Mouse (Mus musculus) heart, embryonic 15.5 days (tissue): ENCODE measurements at regions not wholly inside any gene's neighbourhood (a gene's known extent, or its start where the extent isn't known, plus 50 kb on each side); places are given as distances from the start of the nearest gene placed in this dataset.

ENCODE experiments used
- ATAC-seq: fragments of 200-750 bp; cut with Nextera tagmentation; replicated peaks from 2 replicates; pipeline ENCODE4 v1.8.0; 2017; ENCODE audit warnings: low read depth, moderate TSS enrichment; ENCODE audit not compliant: insufficient number of reproducible peaks, insufficient read depth, low FRiP score
- H3K27ac ChIP-seq: fragments of 300-500 bp; sonication (generic); 2 replicates; pipeline ENCODE4 v1.5.1; 2015; ENCODE audit warnings: mild to moderate bottlenecking, inconsistent platforms
- H3K27me3 ChIP-seq: fragments of 300-500 bp; sonication (generic); 2 replicates; pipeline ENCODE4 v1.6.1; 2015; ENCODE audit warnings: inconsistent platforms
- H3K36me3 ChIP-seq: fragments of 300-500 bp; sonication (generic); 2 replicates; pipeline ENCODE4 v1.6.1; 2015; ENCODE audit warnings: mild to moderate bottlenecking, inconsistent platforms
- H3K4me1 ChIP-seq: fragments of 300-500 bp; sonication (generic); replicated peaks from 2 replicates; pipeline ENCODE4 v1.6.1; 2015; ENCODE audit warnings: inconsistent platforms
- H3K4me2 ChIP-seq: fragments of 300-500 bp; sonication (generic); 2 replicates; pipeline ENCODE4 v1.6.1; 2015; ENCODE audit warnings: inconsistent platforms, mild to moderate bottlenecking, moderate library complexity
- H3K4me3 ChIP-seq: fragments of 300-500 bp; sonication (generic); 2 replicates; pipeline ENCODE4 v1.5.1; 2015; ENCODE audit warnings: mild to moderate bottlenecking, inconsistent platforms
- H3K9ac ChIP-seq: fragments of 300-500 bp; sonication (generic); 2 replicates; pipeline ENCODE4 v1.6.1; 2015; ENCODE audit warnings: mild to moderate bottlenecking, inconsistent platforms
- H3K9me3 ChIP-seq: fragments of 300-500 bp; sonication (generic); replicated peaks from 2 replicates; pipeline ENCODE4 v1.6.1; 2016; ENCODE audit warnings: inconsistent platforms
- WGBS: fragments of 180-500 bp; shearing (Covaris S2); methylation state at CpG from one replicate; pipeline ENCODE4 v1.1.7; 2015; ENCODE audit warnings: mixed read lengths; 5-methylcytosine and 5-hydroxymethylcytosine counted together

DNA sequence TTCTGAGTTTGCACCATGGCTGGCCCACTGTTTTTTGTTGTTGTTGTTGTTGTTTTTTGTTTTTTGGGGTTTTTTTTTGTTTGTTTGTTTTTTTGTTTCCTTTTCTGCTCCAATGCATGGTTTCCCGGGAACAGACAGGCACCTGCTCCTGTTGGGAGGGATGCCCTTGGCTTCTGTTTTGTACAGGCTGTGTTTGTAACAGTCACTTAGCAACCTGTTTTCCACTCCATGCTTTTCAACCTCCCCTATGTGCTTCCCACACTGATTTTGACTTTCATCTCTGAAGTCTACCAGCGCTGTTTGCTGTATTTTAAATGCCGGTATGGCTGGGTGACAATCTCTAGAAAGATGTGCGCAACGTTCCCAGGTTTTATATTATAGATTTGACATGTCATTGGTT lies 402.6 kb downstream of the Tmem161b start:
- H3K4me1 ChIP-seq, result no peaks in the 10 kb centered on the region
- H3K27me3 ChIP-seq, result no peaks in the 10 kb centered on the region
- no peak overlapping the region for H3K27ac ChIP-seq
- 88% methylated on average over 5 of the region's 5 CpGs for WGBS
- no peak for ATAC-seq
- H3K4me2 ChIP-seq, result no peak overlapping the region
- H3K9me3 ChIP-seq, result no peaks in the 10 kb centered on the region
- no peak overlapping the region for H3K4me3 ChIP-seq
- no peaks in the 10 kb centered on the region for H3K36me3 ChIP-seq
- no peak overlapping the region for H3K9ac ChIP-seq

DNA sequence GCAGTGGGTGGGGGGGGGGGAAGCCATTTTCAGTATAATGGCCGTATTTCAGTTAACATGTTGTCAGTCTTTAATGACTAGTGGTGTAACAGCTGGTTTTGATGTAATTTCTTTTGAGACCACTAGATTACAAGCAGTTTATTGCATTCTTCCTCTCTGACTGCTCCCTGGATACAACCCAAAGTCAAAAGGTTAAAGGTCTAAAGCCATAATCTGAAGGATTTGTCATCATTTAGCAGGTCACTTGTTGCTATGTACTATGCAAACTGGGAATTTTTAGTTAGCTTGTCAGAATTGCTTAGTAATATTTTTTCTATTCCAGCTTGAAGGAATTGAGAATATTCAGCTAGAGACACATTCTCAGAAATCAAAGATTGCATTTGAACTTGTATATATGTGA lies 403.4 kb downstream of the Tmem161b start:
- no peak overlapping the region for H3K4me3 ChIP-seq
- H3K9me3 ChIP-seq, result no peaks in the 10 kb centered on the region
- H3K4me1 ChIP-seq, result no peaks in the 10 kb centered on the region
- WGBS, result 50% methylated on average over 1 of the region's 1 CpGs
- H3K27ac ChIP-seq, result no peak overlapping the region
- H3K4me2 ChIP-seq, result no peak overlapping the region
- ATAC-seq, result no peak
- H3K27me3 ChIP-seq, result no peaks in the 10 kb centered on the region
- H3K9ac ChIP-seq, result no peak overlapping the region
- no peaks in the 10 kb centered on the region for H3K36me3 ChIP-seq

DNA sequence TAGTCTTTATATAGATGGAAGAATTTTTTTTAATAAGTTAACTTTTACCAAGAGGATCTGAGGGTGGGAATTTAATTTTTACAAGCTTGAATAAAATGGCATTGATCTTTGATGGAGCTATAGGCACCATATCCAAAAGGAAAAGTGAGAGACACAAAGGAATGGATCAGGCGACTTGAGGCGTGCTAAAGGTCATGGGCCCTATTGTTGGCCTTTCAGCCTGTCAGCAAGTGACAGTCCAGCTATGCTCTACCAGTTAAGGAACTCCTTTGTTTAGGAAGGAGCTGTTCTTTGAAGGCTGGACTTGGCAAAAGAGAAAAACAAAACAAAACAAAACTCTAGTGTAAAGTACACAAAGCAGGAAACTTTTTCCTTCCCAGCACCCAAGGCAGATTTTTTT lies 403.8 kb downstream of the Tmem161b start:
- H3K27ac ChIP-seq, result no peak overlapping the region
- ATAC-seq, result no peak
- H3K4me2 ChIP-seq, result no peak overlapping the region
- H3K9me3 ChIP-seq, result no peaks in the 10 kb centered on the region
- H3K4me1 ChIP-seq, result no peaks in the 10 kb centered on the region
- no peak overlapping the region for H3K9ac ChIP-seq
- H3K27me3 ChIP-seq, result no peaks in the 10 kb centered on the region
- 56% methylated on average over 2 of the region's 2 CpGs for WGBS
- no peak overlapping the region for H3K4me3 ChIP-seq
- H3K36me3 ChIP-seq, result no peaks in the 10 kb centered on the region

DNA sequence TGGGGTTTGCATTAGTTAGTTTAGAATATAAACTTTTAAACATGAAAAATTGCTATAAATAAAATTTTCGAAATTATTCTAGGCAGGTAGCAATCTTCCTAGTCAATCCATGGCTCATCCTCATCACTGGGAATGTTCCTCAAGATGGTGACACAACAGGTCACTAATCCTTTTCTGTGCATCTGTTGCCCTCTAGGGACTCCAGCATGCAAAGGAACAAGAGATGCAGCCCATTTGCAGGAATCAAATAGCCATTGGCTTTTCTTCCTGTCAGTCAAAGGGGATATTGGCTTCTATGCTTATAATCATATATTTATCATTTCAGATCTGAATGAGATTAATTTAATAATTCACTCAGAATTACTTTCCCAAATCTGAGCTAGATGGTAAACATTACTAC lies 404.3 kb downstream of the Tmem161b start:
- ATAC-seq, result no peak
- H3K27ac ChIP-seq, result no peak overlapping the region
- no peak overlapping the region for H3K9ac ChIP-seq
- no peak overlapping the region for H3K4me2 ChIP-seq
- 32% methylated on average over 1 of the region's 1 CpGs for WGBS
- H3K27me3 ChIP-seq, result no peaks in the 10 kb centered on the region
- H3K9me3 ChIP-seq, result no peaks in the 10 kb centered on the region
- H3K4me1 ChIP-seq, result no peaks in the 10 kb centered on the region
- no peaks in the 10 kb centered on the region for H3K36me3 ChIP-seq
- H3K4me3 ChIP-seq, result no peak overlapping the region

DNA sequence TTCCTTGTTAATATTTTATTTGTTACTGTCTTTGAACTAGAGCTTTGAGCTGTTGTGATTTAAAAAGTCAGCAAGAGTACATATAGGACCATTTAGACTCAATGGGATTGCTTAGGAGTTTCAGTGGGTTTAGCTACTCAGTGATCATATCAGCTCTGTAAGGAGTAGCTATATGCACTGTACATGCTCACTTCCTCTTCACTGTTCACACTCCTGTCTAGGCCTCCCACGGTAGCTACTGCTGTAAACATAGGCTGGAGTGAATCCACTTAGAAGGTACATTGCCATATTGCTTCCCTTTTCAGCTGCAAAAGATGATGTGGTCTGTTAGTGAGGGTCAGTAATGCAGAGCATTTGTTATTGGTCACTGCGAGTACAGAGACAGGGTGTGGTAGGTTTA lies 408.6 kb downstream of the Tmem161b start:
- H3K4me2 ChIP-seq, result no peak overlapping the region
- H3K9ac ChIP-seq, result no peak overlapping the region
- no peak for ATAC-seq
- H3K27ac ChIP-seq, result no peak overlapping the region
- no peaks in the 10 kb centered on the region for H3K36me3 ChIP-seq
- H3K9me3 ChIP-seq, result no peaks in the 10 kb centered on the region
- 61% methylated on average over 2 of the region's 2 CpGs for whole genome bisulfite sequencing
- H3K4me3 ChIP-seq, result no peak overlapping the region
- no peaks in the 10 kb centered on the region for H3K27me3 ChIP-seq
- no peaks in the 10 kb centered on the region for H3K4me1 ChIP-seq

DNA sequence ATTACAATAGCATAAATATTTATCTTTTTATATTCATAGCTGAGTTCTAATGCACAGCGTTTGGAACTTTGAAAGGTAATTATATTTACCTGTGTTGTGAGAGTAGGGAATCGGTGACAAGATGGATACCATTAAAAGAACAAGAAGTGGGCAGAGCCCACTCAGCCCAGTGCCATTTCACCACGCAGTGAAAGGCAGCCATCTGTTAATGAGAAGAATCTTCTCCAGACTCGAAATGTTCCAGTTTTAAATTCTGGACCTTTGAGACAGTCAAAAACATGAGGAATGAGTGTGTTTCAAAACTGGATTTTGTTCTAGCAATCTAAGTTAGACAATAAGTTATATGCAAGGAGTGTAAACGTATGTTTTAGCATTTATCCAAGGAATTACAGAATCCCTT lies 410.4 kb downstream of the Tmem161b start:
- no peaks in the 10 kb centered on the region for H3K4me1 ChIP-seq
- no peak overlapping the region for H3K9ac ChIP-seq
- no peaks in the 10 kb centered on the region for H3K27me3 ChIP-seq
- H3K4me3 ChIP-seq, result no peak overlapping the region
- whole genome bisulfite sequencing, result 78% methylated on average over 5 of the region's 5 CpGs
- no peak for ATAC-seq
- H3K9me3 ChIP-seq, result no peaks in the 10 kb centered on the region
- no peak overlapping the region for H3K4me2 ChIP-seq
- no peak overlapping the region for H3K27ac ChIP-seq
- H3K36me3 ChIP-seq, result no peaks in the 10 kb centered on the region

DNA sequence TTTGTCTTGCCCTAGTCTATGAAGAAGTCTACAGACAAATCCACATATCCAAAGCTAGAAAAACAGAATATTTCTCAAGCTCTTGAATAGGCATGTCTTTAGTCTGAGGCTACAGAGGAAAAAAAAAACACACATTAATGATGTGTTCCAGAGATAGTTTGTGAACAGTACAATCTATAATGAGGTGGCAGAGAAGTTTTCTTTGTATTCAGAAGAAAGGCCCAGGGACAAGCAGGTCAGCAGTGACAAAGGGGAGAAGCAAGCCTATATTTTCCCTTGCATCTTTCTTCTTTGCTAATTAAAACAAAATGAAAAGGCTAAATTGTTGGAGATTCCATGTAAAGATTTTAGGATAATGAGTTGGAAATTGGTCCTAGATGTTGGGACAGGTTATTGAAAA lies 414.7 kb downstream of the Tmem161b start:
- H3K9ac ChIP-seq, result no peak overlapping the region
- H3K27me3 ChIP-seq, result no peaks in the 10 kb centered on the region
- H3K9me3 ChIP-seq, result no peaks in the 10 kb centered on the region
- H3K4me1 ChIP-seq, result no peaks in the 10 kb centered on the region
- no peak for ATAC-seq
- no peak overlapping the region for H3K27ac ChIP-seq
- H3K4me2 ChIP-seq, result no peak overlapping the region
- H3K36me3 ChIP-seq, result no peaks in the 10 kb centered on the region
- H3K4me3 ChIP-seq, result no peak overlapping the region

DNA sequence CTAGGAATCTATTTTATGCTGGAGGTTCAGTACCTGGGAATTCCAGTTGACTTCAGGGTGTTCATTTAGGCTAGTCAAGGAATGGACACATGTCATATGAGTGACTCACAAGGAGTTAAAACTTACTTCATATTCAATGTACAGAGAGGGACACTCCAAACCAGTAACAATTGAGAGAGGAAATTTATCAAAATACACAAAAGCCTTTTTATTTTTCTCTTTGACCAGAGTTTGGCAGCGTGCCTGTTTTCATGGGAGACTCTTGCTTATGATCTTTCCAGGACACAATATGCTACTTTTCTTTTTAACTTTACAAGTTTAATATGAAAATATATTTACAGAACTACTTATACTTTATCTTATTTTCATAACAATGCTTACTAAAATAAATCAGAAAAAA lies 415.5 kb downstream of the Tmem161b start:
- Histone ChIP-seq H3K36me3 (no peaks in the 10 kb centered on the region), H3K9ac (no peak overlapping the region), H3K9me3 (no peaks in the 10 kb centered on the region), H3K4me3 (no peak overlapping the region), H3K4me2 (no peak overlapping the region), H3K27ac (no peak overlapping the region), H3K27me3 (no peaks in the 10 kb centered on the region), H3K4me1 (no peaks in the 10 kb centered on the region)
- no peak for ATAC-seq
- WGBS, result 86% methylated on average over 1 of the region's 1 CpGs

DNA sequence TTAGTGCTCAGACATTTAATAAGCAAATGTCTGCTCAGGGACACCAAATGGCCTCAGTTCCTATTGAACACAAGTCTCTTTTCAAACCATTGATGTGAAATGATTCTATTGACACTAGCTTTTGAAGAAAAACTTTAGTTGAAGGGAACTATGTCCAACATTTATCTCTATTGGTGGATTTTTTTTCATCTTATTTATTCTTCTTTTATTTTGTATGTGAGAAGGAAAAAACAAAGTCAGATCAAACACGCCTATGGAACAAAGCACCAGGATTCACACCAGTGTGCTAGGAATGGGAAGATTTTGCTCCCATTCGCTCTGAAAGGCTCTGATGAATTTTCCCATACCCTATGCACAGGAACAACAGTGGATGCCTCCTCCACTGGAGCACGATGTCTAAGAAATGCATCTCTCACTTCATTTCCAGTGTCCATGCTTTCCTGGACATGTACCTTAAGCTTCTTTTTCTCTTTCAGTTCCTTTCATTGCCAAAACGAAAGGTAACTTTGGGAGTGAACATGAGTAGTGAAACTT lies 416.4 kb downstream of the Tmem161b start:
- Histone ChIP-seq H3K4me3 (no peak overlapping the region), H3K27ac (no peak overlapping the region), H3K36me3 (no peaks in the 10 kb centered on the region), H3K9ac (no peak overlapping the region), H3K9me3 (no peaks in the 10 kb centered on the region), H3K4me1 (no peaks in the 10 kb centered on the region), H3K27me3 (no peaks in the 10 kb centered on the region), H3K4me2 (no peak overlapping the region)
- no peak for ATAC-seq
- 67% methylated on average over 4 of the region's 4 CpGs for WGBS

DNA sequence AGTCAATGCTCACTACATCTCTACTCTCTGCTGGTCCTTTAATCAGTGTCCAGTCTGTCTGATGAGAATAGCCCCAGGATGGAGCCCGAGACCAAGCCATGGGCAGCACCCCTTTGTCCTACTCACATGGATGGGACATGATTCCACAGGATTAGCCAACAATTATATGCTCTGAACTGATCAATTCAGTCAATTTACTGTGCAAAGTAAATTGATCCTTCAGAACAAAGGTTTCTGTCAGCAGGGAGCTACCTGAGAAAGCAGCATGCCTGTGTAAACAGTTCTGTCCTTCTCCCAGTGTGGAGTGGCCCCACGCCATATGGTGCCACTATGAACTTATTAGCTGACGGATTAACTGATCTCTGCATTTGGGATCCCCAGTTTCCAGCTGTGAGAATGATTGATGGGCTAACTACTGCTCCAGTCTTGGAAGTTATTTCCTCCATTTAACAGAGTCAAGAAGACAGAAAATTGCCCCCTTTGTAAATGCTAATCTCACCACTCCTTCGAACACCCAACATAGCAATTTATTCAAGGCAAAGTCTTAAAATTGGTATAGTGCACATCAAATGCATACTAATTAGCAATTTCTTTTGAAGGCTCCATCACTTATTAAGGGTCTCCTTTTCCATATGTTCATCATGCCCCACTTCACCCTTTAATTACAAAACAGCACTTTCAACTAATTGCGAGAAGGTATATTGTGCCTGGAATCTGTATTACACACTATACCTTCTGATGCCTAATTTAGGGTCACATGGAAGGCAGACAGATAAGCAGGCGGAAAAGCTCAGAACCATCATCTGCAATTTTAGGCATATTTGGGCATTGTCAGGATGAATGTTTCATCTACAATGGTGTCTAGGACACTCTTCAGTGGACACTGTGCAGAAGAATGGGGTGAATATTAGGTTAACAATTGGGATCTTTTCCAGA lies 417.3 kb downstream of the Tmem161b start:
- Histone ChIP-seq H3K27ac (no peak overlapping the region), H3K9ac (no peak overlapping the region), H3K4me3 (no peak overlapping the region), H3K4me1 (no peaks in the 10 kb centered on the region), H3K9me3 (no peaks in the 10 kb centered on the region), H3K27me3 (no peaks in the 10 kb centered on the region), H3K36me3 (no peaks in the 10 kb centered on the region), H3K4me2 (no peak overlapping the region)
- ATAC-seq, result no peak
- 70% methylated on average over 6 of the region's 6 CpGs for WGBS

DNA sequence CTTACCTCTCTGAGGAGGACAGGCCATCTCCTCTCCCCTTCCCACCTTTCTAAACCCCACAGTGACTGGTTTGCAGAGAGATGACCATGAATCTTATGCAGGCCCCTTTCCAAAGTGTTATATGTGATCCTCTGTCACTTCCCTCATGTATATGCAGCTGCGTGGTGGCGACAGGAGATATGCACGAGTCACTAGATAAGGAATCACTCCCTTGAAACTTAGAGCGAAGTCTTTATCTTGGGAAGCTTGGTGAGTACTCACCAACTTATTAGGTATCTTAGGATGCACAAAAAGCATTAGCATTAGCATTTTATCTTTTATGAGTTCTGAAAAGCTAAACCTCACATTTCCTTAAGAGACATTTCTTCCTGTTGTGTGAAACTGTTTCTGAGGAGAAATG lies 421.9 kb downstream of the Tmem161b start:
- 55% methylated on average over 4 of the region's 4 CpGs for WGBS
- ATAC-seq, result no peak

DNA sequence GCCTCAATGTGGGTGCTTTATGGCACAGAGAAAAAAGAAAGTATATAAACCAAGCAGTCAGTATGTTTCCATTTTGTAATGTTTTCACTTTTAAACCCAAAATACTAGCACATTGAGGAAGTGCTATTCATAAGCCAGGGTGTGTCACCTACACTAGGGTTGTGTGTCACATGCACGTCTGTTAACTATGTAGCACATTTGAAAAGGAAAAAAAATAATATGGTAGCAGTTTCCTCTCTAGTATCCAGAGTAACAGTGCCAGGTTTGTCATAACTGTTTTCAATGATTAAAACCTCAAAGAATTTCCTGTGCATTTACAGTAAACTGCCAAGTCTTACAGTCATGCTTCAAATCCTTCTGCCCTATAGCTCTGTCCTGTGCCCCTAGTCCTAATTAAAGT lies 424.8 kb downstream of the Tmem161b start:
- H3K4me2 ChIP-seq, result no peak overlapping the region
- no peak overlapping the region for H3K9ac ChIP-seq
- ATAC-seq, result no peak
- no peaks in the 10 kb centered on the region for H3K4me1 ChIP-seq
- H3K36me3 ChIP-seq, result no peaks in the 10 kb centered on the region
- H3K27me3 ChIP-seq, result no peaks in the 10 kb centered on the region
- H3K27ac ChIP-seq, result no peak overlapping the region
- no peaks in the 10 kb centered on the region for H3K9me3 ChIP-seq
- H3K4me3 ChIP-seq, result no peak overlapping the region
- 67% methylated on average over 1 of the region's 1 CpGs for WGBS

More for the DNA sequence above, 421.9 kb downstream of the Tmem161b start:
- no peaks in the 10 kb centered on the region for H3K27me3 ChIP-seq
- H3K4me3 ChIP-seq, result no peak overlapping the region
- no peak overlapping the region for H3K9ac ChIP-seq
- no peaks in the 10 kb centered on the region for H3K9me3 ChIP-seq
- H3K4me2 ChIP-seq, result no peak overlapping the region
- no peak overlapping the region for H3K27ac ChIP-seq
- no peaks in the 10 kb centered on the region for H3K36me3 ChIP-seq
- no peaks in the 10 kb centered on the region for H3K4me1 ChIP-seq
